Mouse (Mus musculus): Measurements from ENCODE around the gene Rpl22.

GRCm38 (mm10) chr4:152304685-152305084 lies 20.9 kb upstream of the Rpl22 start:
- TF ChIP-seq CTCF (IDR thresholded peaks at IDR 0.05; ENCODE audit: control insufficient read depth, insufficient read depth, insufficient replicate concordance, low read depth, low read length) (no peak), POLR2A (IDR thresholded peaks at IDR 0.05; ENCODE audit: control insufficient read depth, low read depth, low read length) (no peak)

All from testis, adult 2 months (tissue).